Mouse (Mus musculus): Measurements from ENCODE around the gene Tnnt2.

Gene Tnnt2

GRCm38 (mm10) chr1:135817595-135817994, 18.6 kb upstream of the Tnnt2 start:
- intact Hi-C loops (cut with DNase I), result no loop called here

GRCm38 (mm10) chr1:135818481-135819086, 17.6 kb upstream of the Tnnt2 start, which contains the start of gene Lad1:
Gene Lad1 (plus strand): TSS chr1:135818598.
- intact Hi-C loops (cut with DNase I), result no loop called here

GRCm38 (mm10) chr1:135820071-135820470, 16.1 kb upstream of the Tnnt2 start:
- intact Hi-C loops (cut with DNase I), result no loop called here

- intact Hi-C loops (cut with DNase I), result no loop called here
Measured at GRCm38 (mm10) chr1:135820736-135821364, 15.3 kb upstream of the Tnnt2 start.

GRCm38 (mm10) chr1:135821780-135822179, 14.4 kb upstream of the Tnnt2 start:
- intact Hi-C loops (cut with DNase I), result no loop called here

GRCm38 (mm10) chr1:135828918-135829317, 7.2 kb upstream of the Tnnt2 start:
- intact Hi-C loops (cut with DNase I), result no loop called here

- intact Hi-C loops (cut with DNase I), result no loop called here
Measured at GRCm38 (mm10) chr1:135834206-135834859, 1.8 kb upstream of the Tnnt2 start.

- intact Hi-C loops (cut with DNase I), result no loop called here
Measured at GRCm38 (mm10) chr1:135834983-135835382, 1.2 kb upstream of the Tnnt2 start.

GRCm38 (mm10) chr1:135838626-135839025, 2.5 kb downstream of the Tnnt2 start:
- intact Hi-C loops (cut with DNase I), result no loop called here

GRCm38 (mm10) chr1:135839065-135839464, 2.9 kb downstream of the Tnnt2 start:
- intact Hi-C loops (cut with DNase I), result no loop called here

GRCm38 (mm10) chr1:135840675-135841395, 4.7 kb downstream of the Tnnt2 start:
- intact Hi-C loops (cut with DNase I), result no loop called here

- intact Hi-C loops (cut with DNase I), result no loop called here
Measured at GRCm38 (mm10) chr1:135843519-135844262, 7.5 kb downstream of the Tnnt2 start.

- intact Hi-C loops (cut with DNase I), result no loop called here
Measured at GRCm38 (mm10) chr1:135844481-135844880, 8.3 kb downstream of the Tnnt2 start.

- intact Hi-C loops (cut with DNase I), result loop anchor here (2.0 kb wide), 1 partner anchor 98 kb away; no protein-coding TSS in a partner anchor
Measured at GRCm38 (mm10) chr1:135846632-135847031, 10.5 kb downstream of the Tnnt2 start.

- intact Hi-C loops (cut with DNase I), result loop anchor here (2.0 kb wide), 1 partner anchor 98 kb away; no protein-coding TSS in a partner anchor
Measured at GRCm38 (mm10) chr1:135847139-135847562, 11.0 kb downstream of the Tnnt2 start.

- intact Hi-C loops (cut with DNase I), result loop anchor here (2.0 kb wide), 1 partner anchor 97 kb away; no protein-coding TSS in a partner anchor
Measured at GRCm38 (mm10) chr1:135847611-135848351, 11.6 kb downstream of the Tnnt2 start.

GRCm38 (mm10) chr1:135850722-135851512, 14.8 kb downstream of the Tnnt2 start:
- intact Hi-C loops (cut with DNase I), result no loop called here

- intact Hi-C loops (cut with DNase I), result no loop called here
Measured at GRCm38 (mm10) chr1:135852044-135852756, 16.0 kb downstream of the Tnnt2 start.

- intact Hi-C loops (cut with DNase I), result no loop called here
Measured at GRCm38 (mm10) chr1:135853200-135853599, 17.0 kb downstream of the Tnnt2 start.

Measured in adrenal gland (tissue).